Mouse (Mus musculus) liver, embryonic 14.5 days (tissue): ENCODE results near the gene Efnb3. TPM values are rescaled to one million over a fixed set of nuclear protein-coding genes. Genes with fewer than 3 reads are reported as not detected.

Experiments used
- ATAC-seq: fragments of 200-750 bp; cut with Nextera tagmentation; 2 replicates; pipeline ENCODE4 v1.8.0; 2017; ENCODE audit warnings: moderate number of reproducible peaks, mild to moderate bottlenecking, moderate library complexity; ENCODE audit not compliant: insufficient read depth
- DNase-seq, 3 experiments: peaks; one replicate each; pipeline ENCODE4 v3.0.0-alpha.2; 2012 to 2013; ENCODE audit warnings: low read depth in 3 of 3, low spot score in 3 of 3
- H3K27ac ChIP-seq: fragments of 300-500 bp; sonication (generic); 2 replicates; pipeline ENCODE4 v1.5.1; 2014; ENCODE audit warnings: moderate library complexity, mild to moderate bottlenecking, control low read depth, inconsistent platforms
- H3K27me3 ChIP-seq: fragments of 300-500 bp; sonication (generic); 2 replicates; pipeline ENCODE4 v1.6.1; 2014; ENCODE audit warnings: mild to moderate bottlenecking, low read length, moderate library complexity; ENCODE audit not compliant: control insufficient read depth, insufficient read depth
- H3K36me3 ChIP-seq: fragments of 300-500 bp; sonication (generic); replicated peaks from 2 replicates; pipeline ENCODE4 v1.6.1; 2014; ENCODE audit warnings: low read depth; ENCODE audit not compliant: control insufficient read depth, insufficient read depth
- H3K4me1 ChIP-seq, 2 experiments: fragments of 200-500 bp in 1 of 2; fragments of 300-500 bp in 1 of 2; sonication (generic) in 1 of 2; replicated peaks; 2 replicates each; pipeline ENCODE4 v1.6.1; 2012 to 2014; ENCODE audit warnings: antibody characterized with exemption in 1 of 2, inconsistent platforms in 1 of 2, low read length in 1 of 2; ENCODE audit not compliant: control insufficient read depth in 2 of 2, insufficient read depth in 2 of 2
- H3K4me2 ChIP-seq: fragments of 300-500 bp; sonication (generic); 2 replicates; pipeline ENCODE4 v1.6.1; 2014; ENCODE audit warnings: low read depth, mild to moderate bottlenecking, control low read depth, moderate library complexity
- H3K4me3 ChIP-seq, 2 experiments: fragments of 200-500 bp in 1 of 2; fragments of 300-500 bp in 1 of 2; sonication (generic) in 1 of 2; 2 replicates each; pipeline ENCODE4 v1.5.1; 2012 to 2014; ENCODE audit warnings: low read depth in 2 of 2, low read length in 2 of 2, mild to moderate bottlenecking in 2 of 2, control low read depth in 1 of 2, inconsistent platforms in 1 of 2, moderate library complexity in 1 of 2; ENCODE audit not compliant: insufficient read depth in 1 of 2
- H3K9ac ChIP-seq: fragments of 300-500 bp; sonication (generic); replicated peaks from 2 replicates; pipeline ENCODE4 v1.6.1; 2014; ENCODE audit warnings: mild to moderate bottlenecking, control low read depth, moderate library complexity
- H3K9me3 ChIP-seq: fragments of 300-500 bp; sonication (generic); 2 replicates; pipeline ENCODE4 v1.6.1; 2016; ENCODE audit warnings: low read length, mixed read lengths; ENCODE audit not compliant: control insufficient read depth
- CTCF ChIP-seq: IDR thresholded peaks from 2 replicates; pipeline ENCODE4 v1.5.1; 2016; ENCODE audit warnings: antibody characterized with exemption, low read depth, control low read depth
- EP300 ChIP-seq: IDR thresholded peaks from 2 replicates; pipeline ENCODE4 v1.6.1; 2016; ENCODE audit warnings: antibody characterized with exemption, low read depth
- WGBS: fragments of 180-500 bp; shearing (Covaris S2); extraction: QIAGEN DNeasy Blood & Tissue Kit; methylation state at CpG from one replicate; pipeline ENCODE4 v1.1.7; 2014; ENCODE audit not compliant: insufficient replicate concordance; 5-methylcytosine and 5-hydroxymethylcytosine counted together
- polyA plus RNA-seq, 2 experiments: library from polyadenylated mRNA; depleted of rRNA in 1 of 2; stranded (reverse) in 1 of 2; unstranded in 1 of 2; fragments of >200 nt; fragmentation: Nextera tagmentation in 1 of 2; extraction: Ambion mirVana in 1 of 2; gene quantifications; 2 replicates each; pipeline versions ENCODE4 v1.2.1 to v1.2.3; 2012 to 2014

The Efnb3 gene
- polyA plus RNA-seq, 2 experiments = 0.13 to 1.0 TPM

- no peaks in the 10 kb centered on the region for H3K9me3 ChIP-seq
- TF ChIP-seq CTCF (no peak), EP300 (no peak)
- H3K4me2 ChIP-seq = no peak overlapping the region
- H3K36me3 ChIP-seq = peaks cover 52% of the 10 kb centered on the region
- WGBS = 76% methylated on average over 8 of the region's 8 CpGs
- no peak overlapping the region for H3K4me3 ChIP-seq
- ATAC-seq = no peak
- H3K27me3 ChIP-seq = peaks cover 8% of the 10 kb centered on the region
- H3K4me1 ChIP-seq = no peaks in the 10 kb centered on the region; a peak in 1 of 4 replicates
- H3K27ac ChIP-seq = no peak overlapping the region
- no peak for DNase-seq
- no peak overlapping the region for H3K9ac ChIP-seq
These were observed 5.1 kb upstream of the Efnb3 start for GRCm38 (mm10) chr11:69565131-69565530.

- peaks cover 46% of the 10 kb centered on the region for H3K36me3 ChIP-seq
These were observed 4.4 kb upstream of the Efnb3 start for GRCm38 (mm10) chr11:69564391-69564790.

GRCm38 (mm10) chr11:69563373-69563772 lies 3.4 kb upstream of the Efnb3 start:
- Histone ChIP-seq H3K4me1 (peaks cover 0 to 8% of the 10 kb centered on the region in 2 experiments; a peak in 2 of 4 replicates), H3K9me3 (no peaks in the 10 kb centered on the region), H3K9ac (no peak overlapping the region), H3K36me3 (peaks cover 43% of the 10 kb centered on the region), H3K27ac (no peak overlapping the region), H3K4me3 (no peak overlapping the region), H3K4me2 (no peak overlapping the region), H3K27me3 (peaks cover 26% of the 10 kb centered on the region)
- TF ChIP-seq CTCF = no peak
- TF ChIP-seq EP300 = no peak
- ATAC-seq (no peak), DNase-seq (no peak)
- WGBS = 86% methylated on average over 13 of the region's 13 CpGs

More at GRCm38 (mm10) chr11:69564391-69564790, 4.4 kb upstream of the Efnb3 start:
- H3K27ac ChIP-seq = no peak overlapping the region
- no peak for TF ChIP-seq EP300
- no peaks in the 10 kb centered on the region for H3K4me1 ChIP-seq
- H3K4me3 ChIP-seq = no peak overlapping the region
- ATAC-seq (no peak), DNase-seq (no peak)
- H3K9ac ChIP-seq = no peak overlapping the region
- no peaks in the 10 kb centered on the region for H3K9me3 ChIP-seq
- H3K27me3 ChIP-seq = peaks cover 16% of the 10 kb centered on the region
- H3K4me2 ChIP-seq = no peak overlapping the region
- WGBS = 86% methylated on average over 3 of the region's 3 CpGs

- no peak overlapping the region for H3K27ac ChIP-seq
- 65% methylated on average over 16 of the region's 16 CpGs for WGBS
- H3K4me1 ChIP-seq = peaks cover 0 to 8% of the 10 kb centered on the region in 2 experiments; a peak in 2 of 4 replicates
- TF ChIP-seq CTCF = no peak
- no peak for TF ChIP-seq EP300
- DNase-seq = no peak
- H3K9ac ChIP-seq = no peak overlapping the region
- no peak overlapping the region for H3K4me2 ChIP-seq
- H3K27me3 ChIP-seq = peaks cover 31% of the 10 kb centered on the region
- H3K9me3 ChIP-seq = no peaks in the 10 kb centered on the region
- H3K4me3 ChIP-seq = no peak overlapping the region
- peaks cover 32% of the 10 kb centered on the region for H3K36me3 ChIP-seq
- no peak for ATAC-seq
These were observed 1.2 kb upstream of the Efnb3 start for GRCm38 (mm10) chr11:69560896-69561854.

DNA sequence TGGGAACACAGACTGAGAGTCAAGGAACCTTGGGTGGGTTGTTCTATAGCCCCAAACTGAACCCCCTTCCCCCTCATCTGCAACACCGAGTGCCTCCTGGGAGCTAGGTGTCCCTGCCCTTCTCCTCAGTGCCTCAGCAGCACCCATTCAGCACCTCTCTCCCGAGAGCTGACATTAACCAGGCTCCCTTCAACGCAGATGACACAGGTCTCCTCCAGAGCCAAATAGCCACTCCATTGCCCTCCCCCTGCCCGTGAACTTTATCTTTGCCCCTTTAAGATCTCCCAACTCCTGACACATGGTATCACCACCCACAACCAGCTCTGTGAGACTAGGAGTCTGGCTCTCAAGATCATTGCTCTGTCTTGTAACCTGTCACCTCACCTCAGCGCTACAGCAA lies 822 bp downstream of the Efnb3 start:
- Histone ChIP-seq H3K27me3 (peaks cover 33% of the 10 kb centered on the region), H3K9me3 (no peaks in the 10 kb centered on the region), H3K9ac (no peak overlapping the region), H3K27ac (no peak overlapping the region), H3K4me3 (no peak overlapping the region), H3K4me2 (no peak overlapping the region), H3K4me1 (peaks cover 0 to 8% of the 10 kb centered on the region in 2 experiments; a peak in 2 of 4 replicates), H3K36me3 (peaks cover 19% of the 10 kb centered on the region; the same call in 1 of the 2 replicates)
- WGBS = 15% methylated on average over 5 of the region's 5 CpGs
- ATAC-seq = no peak
- no peak for DNase-seq
- TF ChIP-seq EP300 (no peak), CTCF (no peak)
